Mouse (Mus musculus): ENCODE measurements around the gene Ccdc124.

GRCm38 (mm10) chr8:70865350-70866000 lies 8.3 kb downstream of the Ccdc124 start:
- TF ChIP-seq CTCF (IDR thresholded peaks at IDR 0.05; ENCODE audit: insufficient read depth, low read length) (no peak), POLR2A (IDR thresholded peaks at IDR 0.05; ENCODE audit: borderline replicate concordance, extremely low read depth, low read depth, low read length) (peak; percentile 81; the same call in 1 of the 2 replicates)

Data from lung, adult 2 months (tissue).